Mouse (Mus musculus) small intestine, adult 2 months (tissue): Measurements from ENCODE around the gene Sh3bgrl. TPM values are rescaled to one million over a fixed set of nuclear protein-coding genes. Genes with fewer than 3 reads are reported as not detected.

Experiments
- H3K27ac ChIP-seq: fragments of 200-500 bp; 2 replicates; pipeline ENCODE4 v1.5.1; 2012; ENCODE audit warnings: low read depth, low read length, control low read depth, inconsistent platforms; ENCODE audit not compliant: insufficient read depth
- H3K27me3 ChIP-seq: fragments of 200-500 bp; 2 replicates; pipeline ENCODE4 v1.6.1; 2012; ENCODE audit warnings: mild to moderate bottlenecking, moderate library complexity, low read length, inconsistent platforms; ENCODE audit not compliant: control insufficient read depth, insufficient read depth
- H3K36me3 ChIP-seq: fragments of 200-500 bp; 2 replicates; pipeline ENCODE4 v1.6.1; 2012; ENCODE audit warnings: mild to moderate bottlenecking, low read length, control low read depth, inconsistent platforms; ENCODE audit not compliant: control insufficient read depth, insufficient read depth
- H3K4me1 ChIP-seq: fragments of 200-500 bp; 2 replicates; pipeline ENCODE4 v1.6.1; 2012; ENCODE audit warnings: low read length, inconsistent platforms, mixed read lengths; ENCODE audit not compliant: control insufficient read depth, insufficient read depth, insufficient read length
- H3K4me3 ChIP-seq: fragments of 200-500 bp; 2 replicates; pipeline ENCODE4 v1.5.1; 2012; ENCODE audit warnings: low read depth, mild to moderate bottlenecking, control low read depth, inconsistent platforms, low read length, moderate library complexity
- CTCF ChIP-seq: fragments of 200-500 bp; IDR thresholded peaks from 2 replicates; pipeline ENCODE4 v1.5.1; 2012; ENCODE audit warnings: low read depth, mild to moderate bottlenecking, control low read depth, inconsistent platforms, low read length, moderate library complexity, mixed read lengths; ENCODE audit not compliant: insufficient replicate concordance, insufficient read length; ENCODE audit errors: extremely low read depth
- POLR2A ChIP-seq: fragments of 200-500 bp; IDR thresholded peaks from 2 replicates; pipeline ENCODE4 v1.6.1; 2012; ENCODE audit warnings: low read depth, mild to moderate bottlenecking, control low read depth, inconsistent platforms, low read length, moderate library complexity
- WGBS: fragments of 180-500 bp; shearing (Covaris S2); methylation state at CpG from one replicate; pipeline ENCODE4 v1.1.7; 2018; 5-methylcytosine and 5-hydroxymethylcytosine counted together
- polyA plus RNA-seq: library from polyadenylated mRNA; depleted of rRNA; stranded (reverse); fragments of >200 nt; gene quantifications from 2 replicates; pipeline ENCODE4 v1.2.3, GENCODE M21; 2012

Gene Sh3bgrl
- polyA plus RNA-seq, 1 experiment = 1.7 TPM

DNA sequence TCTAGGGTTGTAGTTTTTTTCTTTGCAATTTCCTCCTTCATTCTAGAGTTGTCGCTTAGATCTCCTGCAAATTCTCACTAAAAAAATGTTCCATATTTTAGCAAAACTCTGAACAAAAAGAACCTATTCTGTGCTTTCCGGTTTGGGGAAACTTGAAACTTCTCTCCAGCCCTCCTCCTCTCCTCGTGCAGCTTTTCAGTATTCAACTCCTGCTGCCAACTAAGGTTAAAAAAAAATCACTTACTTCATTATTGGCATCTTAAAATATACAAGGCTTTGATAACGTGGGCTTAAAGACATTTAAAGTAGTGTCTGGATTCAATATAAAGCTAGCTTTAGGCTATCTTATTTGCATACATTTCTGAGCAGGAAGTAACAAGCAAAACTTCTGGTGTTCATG is 365 bp upstream of the Sh3bgrl start:
- Histone ChIP-seq H3K27ac (peak overlapping the region; percentile 32; the same call in 1 of the 2 replicates), H3K36me3 (no peaks in the 10 kb centered on the region), H3K27me3 (no peaks in the 10 kb centered on the region), H3K4me1 (no peaks in the 10 kb centered on the region), H3K4me3 (no peak overlapping the region)
- 6% methylated on average over 4 of the region's 4 CpGs for WGBS
- TF ChIP-seq POLR2A = no peak
- TF ChIP-seq CTCF = no peak

DNA sequence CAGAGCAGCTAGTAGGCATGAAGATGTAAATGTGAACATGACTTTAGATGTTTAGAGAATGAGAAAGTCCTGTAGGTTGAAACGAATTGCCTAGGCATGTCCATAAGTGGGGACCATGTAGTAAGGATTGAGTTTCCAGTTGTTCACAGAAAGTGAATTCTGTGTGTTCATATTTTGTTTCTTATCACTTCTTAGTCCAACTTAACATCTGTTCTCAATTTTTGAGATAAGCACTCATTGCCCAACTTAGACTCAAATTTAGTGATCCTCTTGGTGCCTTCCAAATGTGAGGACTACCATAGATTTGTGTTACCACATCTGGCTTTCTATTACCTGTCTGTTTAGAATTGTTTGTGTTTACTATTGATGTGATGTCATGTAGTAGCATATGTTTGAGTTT is 3.3 kb downstream of the Sh3bgrl start:
- TF ChIP-seq CTCF (no peak), POLR2A (no peak)
- H3K27ac ChIP-seq = no peak overlapping the region
- 67% methylated on average over 1 of the region's 1 CpGs for WGBS

DNA sequence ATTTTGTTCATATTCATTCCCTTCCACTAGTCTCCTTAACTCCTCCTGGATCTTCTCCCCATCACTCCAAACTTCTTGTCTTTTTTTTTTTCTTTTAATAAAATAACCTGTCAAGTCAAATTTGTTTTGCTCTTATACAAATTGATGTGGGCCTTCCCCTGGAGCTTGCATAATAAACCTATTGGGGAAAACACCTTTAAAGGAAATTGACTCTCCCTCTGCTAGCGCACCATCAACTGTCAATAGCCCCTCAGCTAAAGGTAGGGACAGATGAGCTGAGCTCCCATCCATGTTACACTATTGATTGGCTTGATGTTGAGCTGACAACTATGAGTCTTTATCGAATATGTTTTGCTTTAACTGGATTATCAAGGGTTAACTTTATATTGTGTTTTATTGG is 5.3 kb downstream of the Sh3bgrl start:
- H3K27ac ChIP-seq = no peak overlapping the region
- 90% methylated on average over 2 of the region's 2 CpGs for WGBS
- no peak overlapping the region for H3K4me3 ChIP-seq
- H3K4me1 ChIP-seq = no peaks in the 10 kb centered on the region
- H3K36me3 ChIP-seq = no peaks in the 10 kb centered on the region
- TF ChIP-seq CTCF = no peak
- no peak for TF ChIP-seq POLR2A
- H3K27me3 ChIP-seq = no peaks in the 10 kb centered on the region

More for the DNA sequence above, 3.3 kb downstream of the Sh3bgrl start:
- H3K4me3 ChIP-seq = no peak overlapping the region
- no peaks in the 10 kb centered on the region for H3K27me3 ChIP-seq
- no peaks in the 10 kb centered on the region for H3K36me3 ChIP-seq
- no peaks in the 10 kb centered on the region for H3K4me1 ChIP-seq

DNA sequence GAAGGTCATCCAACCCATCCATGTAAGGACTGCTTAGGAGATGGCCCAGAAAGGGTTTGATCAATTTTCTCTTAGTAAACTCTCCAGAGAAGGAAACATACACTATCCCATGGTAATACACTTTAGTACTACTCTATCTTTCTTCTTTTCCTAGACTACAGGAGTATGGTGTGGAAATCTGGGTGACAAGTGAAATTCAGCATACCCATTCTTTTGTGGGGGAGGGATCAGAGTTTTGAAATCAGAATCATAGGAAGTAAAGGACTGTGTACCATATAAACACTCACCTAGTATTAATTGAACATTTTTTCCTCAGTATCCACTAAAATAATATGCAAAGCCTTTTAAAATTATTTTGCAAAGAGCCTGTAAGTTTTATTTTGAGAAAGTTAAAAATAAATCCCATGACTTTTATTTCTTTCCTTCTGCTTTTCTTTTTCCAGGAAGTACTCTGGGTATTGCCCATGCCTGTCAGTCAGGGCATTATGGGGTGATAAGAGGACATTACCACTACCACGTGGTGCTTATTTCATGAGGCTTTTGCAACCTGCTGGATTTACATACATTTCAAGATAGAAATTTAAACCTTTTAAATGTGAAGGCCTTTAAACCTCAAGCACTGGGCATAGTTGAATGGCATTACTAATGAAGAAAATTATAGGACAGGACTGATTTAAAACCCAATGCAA is 13.1 kb downstream of the Sh3bgrl start:
- no peak overlapping the region for H3K27ac ChIP-seq
- H3K4me3 ChIP-seq = no peak overlapping the region
- no peak for TF ChIP-seq POLR2A
- H3K36me3 ChIP-seq = no peaks in the 10 kb centered on the region
- H3K27me3 ChIP-seq = no peaks in the 10 kb centered on the region
- H3K4me1 ChIP-seq = peaks cover under 1% of the 10 kb centered on the region; the same call in 1 of the 2 replicates
- WGBS = 17% methylated on average over 1 of the region's 1 CpGs

DNA sequence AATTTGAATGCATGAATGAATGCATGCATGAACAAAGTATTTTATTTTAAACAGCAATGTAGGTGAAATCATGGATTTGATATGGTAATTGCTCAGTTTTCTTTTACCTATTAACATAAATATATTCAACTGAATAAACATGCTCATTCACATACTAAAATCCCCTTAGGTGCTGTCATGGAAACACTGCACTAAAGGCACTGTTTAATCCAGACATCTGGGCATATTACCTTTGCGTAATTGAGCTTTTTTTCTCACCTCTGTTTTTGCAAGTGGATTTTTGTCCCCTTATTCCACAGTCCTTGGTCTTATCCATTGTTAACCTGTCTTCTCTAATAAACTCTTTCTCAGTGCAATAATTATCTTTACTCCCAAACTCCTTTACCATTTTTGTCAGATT is 17.7 kb downstream of the Sh3bgrl start:
- TF ChIP-seq POLR2A = no peak
- TF ChIP-seq CTCF = no peak
- Histone ChIP-seq H3K4me1 (peaks cover 4% of the 10 kb centered on the region; the same call in 1 of the 2 replicates), H3K36me3 (no peaks in the 10 kb centered on the region), H3K4me3 (no peak overlapping the region), H3K27me3 (no peaks in the 10 kb centered on the region), H3K27ac (no peak overlapping the region)
- WGBS = 89% methylated on average over 1 of the region's 1 CpGs

DNA sequence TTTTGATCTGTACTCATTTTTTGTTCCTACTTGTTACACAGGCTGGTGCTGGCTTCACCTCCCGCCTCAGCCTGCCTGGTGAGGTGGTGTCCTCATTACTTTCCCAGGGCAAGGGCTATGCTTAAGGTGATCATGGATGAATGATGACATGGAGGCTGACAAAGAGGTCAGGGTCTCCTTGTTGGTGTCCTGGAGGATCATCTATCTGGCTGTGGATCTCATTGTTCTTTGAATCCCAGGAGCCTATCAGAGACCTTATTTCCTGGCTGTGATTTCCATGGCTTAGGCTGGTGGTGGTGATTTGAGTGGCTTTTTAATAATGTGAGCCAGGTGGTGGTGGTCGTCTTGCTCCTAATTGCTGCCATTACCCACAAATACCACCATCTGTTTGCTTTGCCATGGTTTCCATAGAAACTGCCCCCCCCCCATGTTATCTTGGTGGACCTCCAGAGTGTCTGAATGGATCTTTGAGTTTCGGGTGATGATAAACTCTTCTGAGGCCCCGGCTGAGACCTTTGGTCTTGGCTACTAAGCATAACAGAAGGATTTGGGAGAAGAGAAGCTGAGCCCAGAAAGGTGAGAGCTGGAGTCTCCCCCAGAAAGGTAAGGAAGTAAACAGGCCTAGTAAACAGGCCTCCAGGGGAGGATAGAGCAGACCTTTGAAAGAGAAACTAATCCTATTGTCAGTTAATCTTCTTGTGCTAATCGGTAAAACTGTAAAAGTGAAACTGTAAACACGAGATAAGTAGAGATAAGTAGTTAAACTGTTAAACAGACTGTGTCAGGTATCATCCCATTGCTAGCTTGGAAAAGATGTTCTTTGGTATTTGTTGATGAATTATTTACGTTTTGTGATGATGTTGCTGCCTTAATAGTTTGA is 18.5 kb downstream of the Sh3bgrl start:
- TF ChIP-seq POLR2A = no peak
- no peak for TF ChIP-seq CTCF
- 19% methylated on average over 7 of the region's 7 CpGs for WGBS
- H3K27me3 ChIP-seq = no peaks in the 10 kb centered on the region
- peak overlapping the region; percentile 69 for H3K27ac ChIP-seq
- H3K4me1 ChIP-seq = peaks cover 4% of the 10 kb centered on the region; the same call in 1 of the 2 replicates
- no peaks in the 10 kb centered on the region for H3K36me3 ChIP-seq
- H3K4me3 ChIP-seq = no peak overlapping the region
